Mouse (Mus musculus) heart, postnatal 36 days (tissue): ENCODE data around the gene Kiz. TPM values are rescaled to one million over a fixed set of nuclear protein-coding genes. Genes with fewer than 3 reads are reported as not detected.
A peak's percentile ranks its signal among the peaks of the same experiment; 100 is the strongest.

Experiments
- DNase-seq, 2 experiments: peaks; one replicate each; pipeline ENCODE4 v3.0.0; 2021 to 2022
- intact Hi-C: fragments of 180-260 bp; cut with DNase I; formaldehyde crosslinking; loops from one replicate; pipeline ENCODE4 v1.15.1; 2025
- total RNA-seq, 2 experiments: library from RNA; stranded (reverse); gene quantifications; 2 replicates each; pipeline ENCODE4 v1.2.3; 2021

The Kiz gene
- 100 to 1,000 TPM in 1 of 2 experiments, 10 to 100 TPM in 1; 94.1 to 107 TPM for total RNA-seq

DNA sequence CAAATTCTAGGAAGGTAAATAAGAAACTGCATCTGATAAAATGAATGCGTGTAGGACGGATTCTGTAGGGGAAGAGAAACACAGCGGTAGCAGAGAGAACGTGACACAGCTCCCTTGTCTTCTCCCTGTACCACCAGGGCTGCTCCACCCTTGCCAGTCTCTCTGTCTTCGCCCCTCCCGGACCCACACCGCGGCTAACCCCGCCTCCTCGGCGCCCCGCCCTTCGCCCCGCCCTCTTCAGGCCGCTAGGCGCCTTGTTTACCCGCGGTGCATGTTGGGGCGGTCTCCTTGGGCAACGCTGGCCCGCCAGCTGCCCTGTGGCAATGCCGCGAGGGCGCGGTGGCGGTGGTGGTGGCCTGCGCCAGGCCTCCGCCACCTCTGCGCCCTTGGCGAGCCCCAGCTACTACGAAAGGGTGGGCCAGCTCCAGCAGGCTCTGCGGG lies at the start of gene Kiz:
Gene Kiz, plus strand, starts transcription at position 266 of the 441 bp plus-strand sequence.
- peak; percentile 93 to 94 for DNase-seq
- intact Hi-C loops = loop anchor here (10.0 kb wide), 1 partner anchor 159 kb away; the partner anchor contains the start of gene Xrn2

DNA sequence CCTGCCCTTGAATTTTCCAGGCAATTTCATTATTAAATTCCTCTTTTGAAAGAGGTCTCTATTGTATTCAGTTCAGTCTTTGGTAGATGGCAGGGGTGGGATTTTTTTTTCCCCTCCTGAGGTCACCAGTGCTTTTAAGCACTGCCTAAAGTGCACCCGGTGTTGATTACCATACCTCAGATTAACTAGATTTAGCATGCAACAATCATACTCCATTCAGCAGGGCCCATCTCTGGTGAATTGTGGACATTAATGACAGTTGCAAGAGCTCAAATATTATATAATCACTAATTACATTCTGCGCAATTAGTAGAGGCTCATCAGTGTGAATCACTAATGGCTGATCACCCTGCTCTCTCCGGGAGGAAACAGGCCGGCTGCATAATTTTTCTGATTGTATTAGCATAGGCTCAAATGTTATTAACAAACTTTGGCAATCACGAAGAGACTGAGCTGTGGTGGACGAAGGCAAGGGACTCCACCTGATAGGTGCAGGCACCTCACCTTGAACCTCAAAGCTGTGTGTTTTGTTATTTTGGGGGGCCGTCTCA lies 45.9 kb upstream of the Kiz start:
- no peak for DNase-seq
- intact Hi-C loops = no loop called here

DNA sequence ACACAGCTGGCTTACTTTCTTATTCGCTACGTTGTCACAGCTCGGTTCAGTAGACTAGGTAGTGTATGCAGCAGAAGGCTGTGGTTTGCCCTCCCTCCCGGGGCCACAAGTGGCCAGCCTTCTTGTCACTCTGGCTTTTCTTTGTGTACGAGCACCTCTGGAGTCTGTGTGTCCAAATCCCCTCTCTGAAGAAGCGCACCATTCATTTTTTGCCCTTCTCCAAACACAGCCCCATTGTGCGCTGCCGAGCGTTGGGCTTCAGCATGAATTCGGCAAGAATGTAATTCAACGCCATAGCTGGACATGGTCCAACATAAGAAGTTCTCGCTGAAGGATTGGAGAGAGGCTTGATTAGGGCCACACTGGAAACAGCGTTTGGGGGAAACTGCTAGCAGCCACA lies 45.0 kb upstream of the Kiz start:
- no peak for DNase-seq
- intact Hi-C loops = no loop called here

DNA sequence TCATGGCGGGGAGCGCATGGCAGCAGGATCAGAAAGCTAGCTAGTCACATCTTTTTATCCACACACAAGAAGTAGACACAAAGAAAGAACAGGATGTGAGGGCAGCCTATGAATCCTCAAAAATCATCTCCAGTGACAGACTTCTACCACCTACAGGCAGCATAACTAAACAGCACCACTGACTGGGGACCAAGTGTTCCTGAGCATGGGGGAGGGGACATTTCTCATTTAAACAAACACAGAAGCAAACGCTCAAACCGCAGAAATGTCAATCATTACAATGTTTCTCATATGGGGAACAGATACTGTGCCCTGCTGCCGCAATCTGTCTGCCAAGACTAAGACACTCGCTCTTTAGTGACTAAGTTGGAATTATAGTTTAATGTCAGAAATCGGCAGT lies 40.7 kb upstream of the Kiz start:
- intact Hi-C loops = no loop called here
- no peak for DNase-seq

DNA sequence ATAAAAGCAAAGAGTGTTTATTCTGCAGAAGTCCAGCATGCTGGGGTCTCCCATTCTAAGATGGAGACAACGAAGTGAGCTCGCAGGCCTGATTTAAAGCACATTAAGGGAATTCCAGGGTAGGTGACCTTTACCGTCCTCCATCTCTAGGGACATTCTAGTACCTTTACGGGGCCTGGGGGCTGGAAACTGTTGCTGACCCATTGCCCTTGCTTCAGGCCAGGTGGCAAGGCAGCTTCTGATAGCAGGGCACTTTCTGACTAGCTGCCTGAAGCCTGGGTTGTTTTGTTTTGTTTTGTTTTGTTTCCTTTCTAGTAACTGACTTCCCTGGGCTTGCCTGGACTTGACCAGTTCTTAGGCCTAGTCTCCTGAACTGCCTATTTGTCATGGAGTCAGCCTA lies 36.6 kb upstream of the Kiz start:
- DNase-seq = no peak
- intact Hi-C loops = no loop called here

DNA sequence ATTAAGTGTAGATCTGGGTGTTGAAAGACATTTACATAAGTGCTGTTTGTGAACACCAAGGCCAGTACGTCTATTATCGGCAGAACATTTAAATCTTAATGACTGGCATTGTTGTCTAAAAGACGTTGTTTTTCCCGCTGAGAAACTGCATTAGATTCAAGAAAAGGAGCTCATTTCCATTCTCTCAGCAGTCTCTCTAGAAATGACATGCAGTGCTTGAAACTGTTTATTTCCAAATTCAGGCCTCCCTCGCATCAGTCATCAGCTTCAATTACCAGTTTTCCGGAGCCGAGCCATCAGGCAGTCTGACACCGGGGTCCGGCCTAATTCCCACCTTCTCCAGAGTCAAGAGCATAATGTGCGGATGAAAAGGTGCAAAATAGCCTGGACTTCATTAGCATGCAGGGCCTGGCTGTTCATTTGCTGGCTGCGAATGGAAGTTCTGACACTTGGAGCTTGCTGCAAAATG lies 32.1 kb upstream of the Kiz start:
- intact Hi-C loops = no loop called here
- no peak for DNase-seq

DNA sequence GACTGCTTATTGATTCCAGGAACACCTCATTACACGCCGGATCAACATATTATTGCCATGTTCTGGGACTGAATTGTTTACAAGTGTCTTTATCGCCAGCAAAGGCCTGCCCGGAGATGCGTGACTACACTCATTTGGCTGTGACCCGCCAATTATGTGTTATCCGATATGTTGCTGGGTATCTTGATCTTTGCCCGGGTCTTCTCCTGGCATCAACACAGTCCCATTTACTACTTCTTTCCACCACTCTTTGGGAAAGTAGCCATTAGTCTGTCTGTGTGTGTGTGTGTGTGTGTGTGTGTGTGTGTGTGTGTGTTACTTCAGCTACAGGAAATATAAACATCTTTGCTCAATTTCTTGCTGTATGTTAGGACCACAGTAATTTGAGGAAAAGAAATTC lies 31.6 kb upstream of the Kiz start:
- intact Hi-C loops = no loop called here
- no peak for DNase-seq

DNA sequence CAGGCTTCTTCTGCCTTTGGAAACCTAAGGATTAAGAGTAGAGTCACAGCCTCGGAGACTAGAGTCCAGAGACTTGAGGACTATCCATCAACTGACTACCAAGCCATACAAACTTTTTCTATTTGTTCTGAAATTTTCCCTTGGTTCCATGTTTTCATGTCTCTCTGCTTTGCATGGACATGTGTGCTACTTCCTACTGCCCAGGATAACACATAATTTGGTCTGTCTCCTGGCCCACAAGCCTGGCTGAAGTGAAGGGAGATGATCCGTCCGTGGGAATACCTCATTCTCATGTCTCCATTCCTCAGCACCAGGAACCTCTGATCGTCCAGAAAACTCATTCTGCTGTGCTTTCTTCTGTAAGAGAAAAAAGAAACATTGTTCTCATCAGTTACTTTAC lies 27.7 kb upstream of the Kiz start:
- DNase-seq = no peak

DNA sequence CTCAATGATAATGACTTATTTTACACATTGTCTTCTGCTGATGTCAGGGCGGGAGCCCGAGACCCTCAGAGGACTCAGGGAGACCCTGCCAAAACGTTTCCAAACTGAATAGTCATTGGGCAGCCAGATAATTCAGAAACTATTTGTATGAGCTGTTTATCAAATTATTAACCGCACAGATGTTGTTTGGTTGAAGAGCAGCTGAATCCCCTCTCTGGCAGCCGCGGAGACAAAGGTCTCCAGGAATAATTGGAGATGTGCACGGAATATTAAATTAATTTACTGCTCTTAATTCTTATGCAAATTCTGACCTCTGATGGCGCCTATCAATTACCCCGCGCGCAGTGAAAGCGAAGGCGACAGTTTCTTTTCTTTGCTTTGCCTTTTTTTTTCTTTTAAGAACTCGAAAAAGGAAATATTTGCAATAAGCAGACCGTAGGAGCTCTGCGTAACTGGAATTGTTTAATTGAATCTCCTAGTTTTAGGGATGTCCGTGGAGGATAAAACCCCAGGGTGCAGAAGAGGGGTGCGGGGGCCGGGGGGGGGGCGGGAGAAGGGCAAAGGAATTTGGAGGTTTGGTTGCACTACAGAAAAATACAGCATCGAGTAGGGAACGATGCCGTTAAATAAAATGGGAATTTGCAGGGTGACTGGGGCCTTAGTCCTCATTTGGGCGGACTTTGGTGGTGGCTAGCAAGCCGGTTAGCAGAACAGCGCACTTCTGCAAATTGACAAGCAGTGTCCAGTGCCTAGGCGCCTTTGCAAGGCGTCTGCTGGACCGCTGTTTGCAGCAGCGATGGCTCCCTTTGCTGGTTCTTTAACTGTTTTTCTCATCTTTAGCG lies 22.2 kb upstream of the Kiz start:
- intact Hi-C loops = loop anchor here (5.0 to 10.0 kb wide), 2 partner anchors 249 to 351 kb away; no protein-coding TSS in a partner anchor
- no peak for DNase-seq

More for the DNA sequence above, 27.7 kb upstream of the Kiz start:
- intact Hi-C loops = no loop called here

DNA sequence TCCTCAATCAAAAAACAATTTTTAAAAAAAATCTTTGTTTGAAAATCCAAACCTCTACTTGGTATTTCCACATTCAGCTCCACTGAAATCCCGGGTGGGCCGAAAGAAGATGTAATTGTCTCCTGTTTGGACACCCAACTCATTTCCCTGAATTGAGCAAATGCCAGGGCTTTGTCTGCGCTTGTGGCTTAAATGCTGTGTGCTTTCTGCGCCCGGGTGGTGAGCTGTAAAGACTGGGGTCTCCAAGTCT lies 21.7 kb upstream of the Kiz start:
- intact Hi-C loops = loop anchor here (5.0 to 10.0 kb wide), 2 partner anchors 248 to 351 kb away; no protein-coding TSS in a partner anchor
- no peak for DNase-seq

DNA sequence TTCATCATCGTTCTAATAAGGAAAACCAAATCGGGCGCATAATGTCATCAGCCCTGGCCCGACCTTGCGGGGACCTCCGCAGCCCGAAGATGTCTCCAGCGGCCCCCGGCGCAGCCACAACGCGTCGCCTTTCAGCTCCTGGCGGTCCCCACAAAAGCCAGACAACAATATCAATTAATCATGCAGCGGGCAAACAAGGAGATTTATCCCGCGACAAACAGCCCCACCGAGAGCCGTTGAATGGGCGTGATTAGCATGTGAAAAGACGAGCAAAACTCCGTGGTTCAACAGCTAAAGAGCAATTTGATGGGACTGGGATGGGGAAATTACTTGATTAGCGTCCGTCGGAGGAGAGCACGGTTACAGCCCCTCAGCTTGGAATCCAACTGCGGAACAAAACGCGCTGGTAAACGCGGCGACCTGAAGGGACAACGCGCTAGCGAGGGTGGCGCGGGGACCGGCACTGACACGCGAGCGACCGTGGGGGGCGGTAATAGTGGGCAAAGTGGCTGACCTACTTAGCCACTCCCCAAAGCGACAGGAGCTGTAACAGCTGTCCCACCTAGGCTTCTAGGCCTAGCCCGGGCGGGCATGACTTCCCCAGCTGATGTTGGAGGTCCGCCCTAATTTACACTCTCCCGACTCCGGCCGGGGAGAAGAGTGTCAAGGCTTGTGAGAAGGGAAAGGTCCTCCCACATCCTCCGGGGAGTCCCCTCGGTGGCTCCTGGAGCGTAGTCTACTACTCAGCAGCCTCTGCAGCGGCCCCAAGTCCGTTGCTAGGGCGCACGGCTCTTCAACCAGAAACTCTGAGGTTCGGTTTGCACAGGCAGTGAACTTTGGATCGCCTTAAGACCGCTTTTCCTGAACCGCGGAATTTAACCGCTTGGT lies 21.1 kb upstream of the Kiz start:
- intact Hi-C loops = loop anchor here (5.0 to 10.0 kb wide), 2 partner anchors 248 to 350 kb away; no protein-coding TSS in a partner anchor

DNA sequence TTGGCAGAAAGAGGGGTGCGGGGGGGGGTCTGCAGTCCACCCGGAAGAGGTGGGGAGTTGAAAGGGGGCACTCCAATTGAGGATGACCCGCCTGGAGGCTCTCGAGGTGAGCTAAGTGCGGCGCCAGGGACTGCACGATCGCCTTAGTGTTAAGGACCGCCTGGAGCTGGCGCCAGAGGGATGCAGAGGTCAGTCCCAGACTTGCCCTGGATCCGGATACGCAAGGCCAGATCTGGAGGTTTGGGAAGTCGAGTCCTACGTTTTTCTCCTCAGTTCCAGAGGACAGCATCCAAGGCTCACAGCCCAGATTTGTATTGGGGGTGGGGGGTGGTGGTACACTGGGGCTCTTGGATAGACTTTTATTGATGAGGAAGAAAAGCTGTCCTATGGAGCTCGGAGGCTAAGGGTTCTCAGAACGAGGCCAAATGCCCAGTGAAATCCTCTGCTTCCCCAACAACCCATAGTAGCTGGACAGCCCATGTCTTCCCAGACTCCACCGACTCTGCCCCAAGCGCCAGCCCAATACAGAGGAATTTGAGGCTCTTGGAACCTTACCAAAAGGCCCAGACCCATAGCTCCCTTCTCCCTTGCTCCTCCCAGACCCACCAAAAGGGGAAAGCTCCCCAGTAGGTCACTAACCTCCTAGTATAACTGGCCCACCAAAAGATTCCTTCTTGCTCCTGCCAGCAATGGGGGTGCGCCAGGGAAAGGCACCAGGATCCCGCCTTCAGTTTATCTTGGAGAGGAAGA lies 20.2 kb upstream of the Kiz start:
- intact Hi-C loops = loop anchor here (10.0 kb wide), 1 partner anchor 349 kb away; no protein-coding TSS in a partner anchor
- DNase-seq = no peak

More for the DNA sequence above, 21.1 kb upstream of the Kiz start:
- no peak for DNase-seq

DNA sequence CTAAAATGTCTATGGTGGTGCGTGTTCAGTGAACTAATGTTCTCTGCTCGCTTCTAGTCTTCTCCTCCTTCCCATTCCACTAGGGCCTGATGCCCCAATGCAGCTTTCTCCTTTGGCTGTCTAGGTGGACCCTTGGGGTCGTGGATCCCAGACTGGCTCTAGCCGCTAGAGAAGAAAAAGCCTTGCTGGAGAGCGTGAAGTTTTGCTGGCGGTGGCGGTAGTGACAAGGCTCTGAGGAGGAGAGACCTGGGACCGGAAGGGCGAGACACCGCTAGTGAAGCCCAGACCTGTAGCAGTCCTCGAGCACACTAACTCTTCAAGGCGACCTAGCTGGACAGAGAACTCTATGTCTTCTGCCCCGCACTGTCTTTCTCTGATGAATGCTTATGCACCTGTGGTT lies 19.4 kb upstream of the Kiz start:
- DNase-seq = no peak
- intact Hi-C loops = loop anchor here (10.0 kb wide), 1 partner anchor 349 kb away; no protein-coding TSS in a partner anchor

DNA sequence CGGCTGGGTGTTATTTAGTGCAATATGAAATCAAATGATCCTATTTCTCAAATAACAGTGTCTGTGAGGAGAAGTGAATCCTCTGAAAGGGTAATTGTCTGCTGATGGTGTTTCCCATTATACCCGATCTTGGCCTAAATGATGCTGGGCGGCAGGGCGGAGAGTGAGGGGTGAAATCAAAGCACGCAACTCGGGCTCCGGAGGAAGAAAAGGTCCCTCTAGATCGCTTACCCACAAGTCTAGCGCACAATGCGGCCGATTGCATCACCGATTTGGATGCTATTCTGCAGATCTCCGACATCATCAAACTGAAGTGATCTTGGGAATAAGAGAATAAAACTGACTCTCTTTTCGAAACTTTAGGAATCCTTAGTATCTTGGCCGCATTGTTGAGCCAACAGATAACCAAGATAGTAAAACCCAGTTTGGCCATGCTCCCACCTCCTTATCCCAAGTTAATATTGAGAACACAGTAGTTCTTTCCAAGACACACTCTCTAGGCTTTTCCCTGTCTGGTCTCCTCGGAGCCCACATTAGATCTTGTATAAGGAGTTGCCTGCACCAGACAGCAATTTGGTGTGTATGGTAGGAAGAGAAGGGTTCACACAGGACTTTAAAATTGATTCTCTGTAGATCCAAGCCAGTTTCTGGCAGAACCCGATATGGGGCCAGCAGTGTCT lies 18.7 kb upstream of the Kiz start:
- DNase-seq = no peak

DNA sequence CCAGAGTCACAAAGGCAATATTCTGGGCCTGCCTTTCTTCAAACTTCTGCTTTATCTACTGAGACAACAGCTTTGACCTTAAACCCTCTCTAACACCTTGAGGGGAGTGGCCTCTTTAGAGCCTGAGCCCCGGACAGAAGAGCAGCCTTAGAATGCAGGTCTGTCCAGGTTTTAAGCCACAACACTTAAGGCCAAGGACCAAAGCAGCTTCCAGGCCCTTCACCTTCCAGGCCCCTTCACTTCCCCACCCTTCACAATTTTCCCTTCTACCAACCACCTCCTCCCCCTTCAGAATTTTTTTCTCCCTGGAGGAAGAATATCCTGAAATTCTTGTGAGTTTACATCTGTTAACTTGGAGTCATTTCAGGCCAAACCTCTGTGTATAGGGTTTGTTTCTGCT lies 18.0 kb upstream of the Kiz start:
- no peak for DNase-seq
- intact Hi-C loops = loop anchor here (10.0 kb wide), 1 partner anchor 347 kb away; no protein-coding TSS in a partner anchor

More for the DNA sequence above, 18.7 kb upstream of the Kiz start:
- intact Hi-C loops = loop anchor here (10.0 kb wide), 1 partner anchor 348 kb away; no protein-coding TSS in a partner anchor

DNA sequence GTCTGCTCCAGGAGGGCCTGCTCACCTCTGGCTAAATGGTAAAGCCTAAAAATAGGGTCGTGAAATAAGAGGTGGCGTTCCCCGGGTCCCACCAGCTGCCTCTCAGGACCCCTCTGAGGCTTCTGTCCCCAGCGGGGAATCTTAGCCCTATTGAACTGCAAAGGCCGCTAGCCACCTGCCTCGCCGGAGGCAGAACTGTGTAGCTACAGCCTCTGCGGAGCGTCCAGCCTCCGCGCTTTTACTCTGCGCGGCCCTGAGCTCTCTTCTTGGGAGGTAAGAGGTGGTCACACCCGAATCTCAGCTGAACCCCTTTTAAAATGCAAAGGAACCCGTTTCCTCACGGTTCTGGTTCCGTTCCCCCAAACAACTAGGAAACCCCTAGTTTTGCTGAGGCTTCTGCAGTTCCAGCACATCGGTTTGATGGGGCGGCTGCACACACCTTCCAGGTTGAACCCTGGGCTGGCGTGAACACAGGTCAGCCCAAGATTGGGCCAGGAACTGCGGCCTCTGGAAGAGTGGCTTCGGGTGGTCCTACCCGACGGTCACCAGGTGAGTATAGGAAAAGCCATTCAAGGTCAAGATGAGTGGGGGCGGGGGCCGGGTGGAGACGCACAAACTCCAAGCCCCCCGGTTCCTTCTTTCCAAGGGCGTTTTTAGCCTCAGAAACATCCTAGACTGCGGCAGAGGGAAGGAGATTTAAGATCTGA lies 16.9 kb upstream of the Kiz start:
- intact Hi-C loops = loop anchor here (10.0 kb wide), 1 partner anchor 346 kb away; no protein-coding TSS in a partner anchor

DNA sequence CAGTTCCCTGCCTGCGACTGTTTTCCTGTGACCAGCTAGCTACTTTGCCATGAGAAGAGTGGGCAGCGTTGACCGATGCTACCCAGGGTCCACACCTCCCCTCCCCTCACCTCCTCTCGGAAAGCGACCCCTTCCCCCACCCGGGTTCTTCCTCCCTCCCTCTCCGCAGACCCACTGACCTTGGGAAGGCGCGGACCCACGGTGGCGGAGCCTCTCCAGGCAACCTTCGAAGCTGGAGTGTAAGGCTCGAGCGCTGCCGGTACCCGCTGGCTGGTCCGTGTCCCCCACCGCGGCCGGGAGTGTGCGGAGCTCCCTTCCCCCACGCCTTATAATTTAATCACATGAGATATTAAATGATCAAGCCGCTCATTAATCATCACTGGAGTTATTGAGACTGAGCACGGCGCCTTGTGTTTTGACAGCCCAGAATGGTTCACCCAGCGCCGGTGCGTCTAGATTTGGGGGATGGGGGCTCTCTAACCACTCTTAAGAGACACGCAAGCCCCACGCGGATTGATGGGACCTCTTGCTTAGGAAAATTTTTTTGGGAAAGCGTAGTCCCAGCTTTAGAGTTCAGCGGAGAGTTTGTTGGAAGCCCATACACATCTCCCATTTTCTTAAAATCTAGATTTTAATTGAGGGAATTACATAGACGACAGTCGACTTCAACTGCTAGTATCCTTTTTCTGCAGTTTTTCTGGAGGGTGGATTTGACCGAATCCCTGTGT lies 16.2 kb upstream of the Kiz start:
- intact Hi-C loops = loop anchor here (10.0 kb wide), 1 partner anchor 345 kb away; no protein-coding TSS in a partner anchor

More for the DNA sequence above, 16.9 kb upstream of the Kiz start:
- no peak for DNase-seq

DNA sequence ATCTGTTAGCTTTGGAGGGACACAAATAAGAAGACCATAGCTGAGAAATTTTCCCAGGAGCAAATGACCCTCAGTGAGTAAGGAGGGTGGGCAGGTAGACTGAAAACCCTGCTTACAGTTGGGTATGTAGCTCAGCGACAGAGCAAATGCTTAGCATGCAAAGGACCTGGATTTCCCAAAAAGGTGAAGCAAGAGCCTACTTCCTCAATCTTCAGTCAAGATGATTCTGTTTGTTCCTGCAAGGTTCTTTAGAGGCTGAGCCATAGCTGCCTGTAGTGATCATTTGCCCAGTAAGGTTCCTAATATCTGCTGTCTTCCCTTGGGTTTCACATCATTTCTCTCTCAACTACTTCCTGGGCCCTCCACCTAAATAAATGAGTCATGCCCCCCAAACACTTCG lies 7.8 kb upstream of the Kiz start:
- no peak for DNase-seq
- intact Hi-C loops = no loop called here

More for the DNA sequence above, 16.2 kb upstream of the Kiz start:
- no peak for DNase-seq
